In the genomic region with DNA sequence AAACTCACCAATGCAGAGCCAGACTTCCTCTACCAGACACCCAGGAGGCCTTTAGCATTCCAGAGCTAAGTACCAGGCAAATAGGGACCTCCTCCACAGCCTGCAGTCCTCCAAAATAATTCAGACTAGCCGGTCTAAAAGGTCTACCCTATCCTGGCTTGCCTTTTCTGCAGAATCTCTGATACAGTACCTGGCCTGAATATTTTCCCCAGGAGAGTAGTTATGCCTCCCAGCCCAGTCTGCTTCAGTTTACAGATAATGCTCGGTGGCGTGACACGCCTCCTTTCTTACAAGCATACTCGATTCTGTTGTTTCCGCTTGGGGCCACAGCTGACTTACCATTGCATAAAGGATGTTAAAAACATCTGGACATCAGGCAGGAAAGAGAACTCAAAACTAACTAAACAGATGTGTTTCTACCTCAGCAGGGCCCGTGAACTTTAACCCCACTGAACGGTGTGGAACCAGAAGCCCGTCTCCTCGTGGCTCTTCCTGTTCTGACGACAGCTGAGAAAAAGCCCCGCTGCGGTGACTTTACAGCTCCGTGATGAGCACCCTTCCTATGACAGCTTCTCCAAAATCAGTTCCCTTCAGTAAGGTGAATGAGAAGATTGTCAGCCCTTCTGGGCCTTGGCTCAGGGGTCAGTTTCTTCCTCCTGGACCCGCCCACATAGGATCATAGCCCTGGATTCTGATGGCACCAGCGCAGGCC, we compare ENCODE assay signal across 8 mouse cellular contexts. TPM values are rescaled to one million over a fixed set of nuclear protein-coding genes. Genes with fewer than 3 reads are reported as not detected.
DNase-seq lines count a peak whose midpoint lies in the region; ATAC-seq and TF ChIP-seq lines count a peak whose summit lies in the region.

No protein-coding gene starts in this region.

- no peaks in the 10 kb centered on the region for H3K36me3 ChIP-seq in heart, embryonic 11.5 days (ENCODE audit: control insufficient read depth, insufficient read depth, low read length)
- peaks cover 6% of the 10 kb centered on the region; the same call in 1 of the 2 replicates for H3K36me3 ChIP-seq in limb, embryonic 12.5 days
- no peaks in the 10 kb centered on the region for H3K36me3 ChIP-seq in neural tube, embryonic 11.5 days (ENCODE audit: control insufficient read depth, insufficient read depth, low read length)
- H3K36me3 ChIP-seq in hindbrain, embryonic 16.5 days (ENCODE audit: control insufficient read depth, insufficient read depth, low read length): no peaks in the 10 kb centered on the region

- no peaks in the 10 kb centered on the region for H3K9me3 ChIP-seq in heart, embryonic 11.5 days (replicated peaks; ENCODE audit: control insufficient read depth, low read length)
- H3K9me3 ChIP-seq in limb, embryonic 12.5 days: no peaks in the 10 kb centered on the region
- H3K9me3 ChIP-seq in neural tube, embryonic 11.5 days (ENCODE audit: control insufficient read depth, low read length): no peaks in the 10 kb centered on the region
- H3K9me3 ChIP-seq in hindbrain, embryonic 16.5 days (ENCODE audit: control insufficient read depth, low read length): no peaks in the 10 kb centered on the region

- H3K9ac ChIP-seq in heart, embryonic 11.5 days (ENCODE audit: low read depth, low read length): no peak overlapping the region; the same call in 1 of the 2 replicates
- H3K9ac ChIP-seq in limb, embryonic 12.5 days (replicated peaks): peak overlapping the region; percentile 18; the same call in 1 of the 2 replicates
- H3K9ac ChIP-seq in neural tube, embryonic 11.5 days (ENCODE audit: low read length): no peak overlapping the region
- H3K9ac ChIP-seq in hindbrain, embryonic 16.5 days (ENCODE audit: low read depth, low read length): no peak overlapping the region

- H3K4me2 ChIP-seq in heart, embryonic 11.5 days: peak overlapping the region; percentile 9
- H3K4me2 ChIP-seq in limb, embryonic 12.5 days: peak overlapping the region; percentile 37
- H3K4me2 ChIP-seq in neural tube, embryonic 11.5 days (ENCODE audit: low read depth): no peak overlapping the region
- no peak overlapping the region for H3K4me2 ChIP-seq in hindbrain, embryonic 16.5 days (ENCODE audit: low read length)

- H3K27me3 ChIP-seq in heart, embryonic 11.5 days (ENCODE audit: control insufficient read depth, insufficient read depth, low read length): no peaks in the 10 kb centered on the region
- no peaks in the 10 kb centered on the region for H3K27me3 ChIP-seq in limb, embryonic 12.5 days
- H3K27me3 ChIP-seq in neural tube, embryonic 11.5 days (ENCODE audit: control insufficient read depth, insufficient read depth, low read length): no peaks in the 10 kb centered on the region
- no peaks in the 10 kb centered on the region for H3K27me3 ChIP-seq in hindbrain, embryonic 16.5 days (replicated peaks; ENCODE audit: control insufficient read depth, insufficient read depth, low read length)

- intact Hi-C loops in left cerebral cortex, adult 2 months (cut with DNase I): no loop called here

- peak overlapping the region; percentile 62 for H3K27ac ChIP-seq in heart, embryonic 11.5 days (ENCODE audit: low read depth, low read length)
- H3K27ac ChIP-seq in limb, embryonic 12.5 days: peak overlapping the region; percentile 82
- H3K27ac ChIP-seq in neural tube, embryonic 11.5 days (ENCODE audit: low read depth, low read length): 0 out of 2 replicates have a peak overlapping the region, but pooled peaks have one; percentile 3
- no peak overlapping the region for H3K27ac ChIP-seq in left cerebral cortex, adult 2 months
- H3K27ac ChIP-seq in hindbrain, embryonic 16.5 days (ENCODE audit: low read depth, low read length): no peak overlapping the region

- no peak for TF ChIP-seq CTCF in left cerebral cortex, adult 2 months (IDR thresholded peaks at IDR 0.05)

- H3K4me3 ChIP-seq in heart, embryonic 11.5 days (ENCODE audit: low read depth, low read length): no peak overlapping the region
- H3K4me3 ChIP-seq in limb, embryonic 12.5 days (replicated peaks): no peak overlapping the region
- H3K4me3 ChIP-seq in neural tube, embryonic 11.5 days (ENCODE audit: low read depth, low read length): no peak overlapping the region
- no peak overlapping the region for H3K4me3 ChIP-seq in left cerebral cortex, adult 2 months
- no peak overlapping the region for H3K4me3 ChIP-seq in hindbrain, embryonic 16.5 days (ENCODE audit: low read length)

- peaks cover 26% of the 10 kb centered on the region for H3K4me1 ChIP-seq in heart, embryonic 11.5 days (ENCODE audit: control insufficient read depth, insufficient read depth, low read length)
- H3K4me1 ChIP-seq in limb, embryonic 12.5 days (replicated peaks): peaks cover 63% of the 10 kb centered on the region
- no peaks in the 10 kb centered on the region for H3K4me1 ChIP-seq in neural tube, embryonic 11.5 days (ENCODE audit: control insufficient read depth, insufficient read depth, low read length)
- no peaks in the 10 kb centered on the region; the same call in 1 of the 2 replicates for H3K4me1 ChIP-seq in hindbrain, embryonic 16.5 days (ENCODE audit: control insufficient read depth, insufficient read depth, low read depth, low read length)

- DNase-seq in kidney, adult 9 months: peak; percentile 28
- no peak for DNase-seq in kidney, adult 11 months
- DNase-seq in neural tube, embryonic 11.5 days (ENCODE audit: low spot score): peak; percentile 46
- DNase-seq in left cerebral cortex, adult 2 months (ENCODE audit: extremely low spot score in 1 of 2, low spot score in 2 of 2): no peak
- DNase-seq in layer of hippocampus, postnatal 25 days (ENCODE audit: extremely low spot score in 1 of 2, low spot score in 1 of 2): no peak

- WGBS in heart, embryonic 11.5 days (ENCODE audit: insufficient replicate concordance): 39% methylated on average over 16 of the region's 16 CpGs
- 20% methylated on average over 16 of the region's 16 CpGs for WGBS in limb, embryonic 12.5 days
- 52% methylated on average over 16 of the region's 16 CpGs for WGBS in neural tube, embryonic 11.5 days
- WGBS in hindbrain, embryonic 16.5 days: 78% methylated on average over 16 of the region's 16 CpGs

- no peak for ATAC-seq in heart, embryonic 11.5 days (replicated peaks; ENCODE audit: insufficient number of reproducible peaks, low FRiP score, low TSS enrichment)
- peak; percentile 63 for ATAC-seq in limb, embryonic 12.5 days (ENCODE audit: insufficient number of reproducible peaks, insufficient read depth, low FRiP score, low TSS enrichment, low read depth)
- no peak for ATAC-seq in neural tube, embryonic 11.5 days (ENCODE audit: insufficient read depth, low FRiP score, low TSS enrichment)
- no peak for ATAC-seq in hindbrain, embryonic 16.5 days

RNA-seq across cellular contexts. Expression of a gene that starts 33.8 kb away (rescaled TPM):
- 6.3 and 7.8 TPM in 2 replicates for polyA plus RNA-seq in heart, embryonic 11.5 days (2014; fragmentation: Nextera tagmentation; extraction: Ambion mirVana)
- 16.1 and 17.7 TPM in 2 replicates for polyA plus RNA-seq in limb, embryonic 12.5 days (2016; fragmentation: Nextera tagmentation; extraction: Ambion mirVana)
- 9.0 and 9.6 TPM in 2 replicates for polyA plus RNA-seq in neural tube, embryonic 11.5 days (2014; fragmentation: Nextera tagmentation; extraction: Ambion mirVana)
- total RNA-seq in left cerebral cortex, adult 2 months (2021): 1 to 10 TPM; 7.4 to 7.9 TPM
- polyA plus RNA-seq in hindbrain, embryonic 16.5 days (2015; fragmentation: Nextera tagmentation; extraction: Ambion mirVana): 2.4 and 3.5 TPM in 2 replicates
- total RNA-seq in layer of hippocampus, postnatal 25 days (2021): 10 to 100 TPM in 1 of 2 experiments, 1 to 10 TPM in 1; 9.8 to 10.4 TPM

Comparison
In these comparisons a context has a peak if more than half of its experiments do, and no peak if none do; other contexts are left out.
1. DNase-seq: peak in kidney, adult 9 months (single experiment) and neural tube, embryonic 11.5 days (single experiment); none in kidney, adult 11 months (single experiment), left cerebral cortex, adult 2 months (0 of 2) and layer of hippocampus, postnatal 25 days (0 of 2).
2. H3K27ac ChIP-seq: peak in heart, embryonic 11.5 days (single experiment), limb, embryonic 12.5 days (single experiment) and neural tube, embryonic 11.5 days (single experiment); none in left cerebral cortex, adult 2 months (single experiment) and hindbrain, embryonic 16.5 days (single experiment).
3. H3K4me2 ChIP-seq: peak in heart, embryonic 11.5 days (single experiment) and limb, embryonic 12.5 days (single experiment); none in neural tube, embryonic 11.5 days (single experiment) and hindbrain, embryonic 16.5 days (single experiment).